In genomic region chr17:31060588-31061345, GRCm38 (mm10) we compare ENCODE assay signal across 8 mouse cellular contexts. TPM values are rescaled to one million over a fixed set of nuclear protein-coding genes. Genes with fewer than 3 reads are reported as not detected.
DNase-seq lines count a peak whose midpoint lies in the region; ATAC-seq and TF ChIP-seq lines count a peak whose summit lies in the region.

No protein-coding gene starts in this region.

- TF ChIP-seq CTCF in left cerebral cortex, adult 2 months (IDR thresholded peaks at IDR 0.05) = no peak

- no peak overlapping the region for H3K4me2 ChIP-seq in kidney, embryonic 14.5 days (replicated peaks; ENCODE audit: low read depth, low read length)

- H3K27ac ChIP-seq in left cerebral cortex, adult 2 months = peak overlapping the region; percentile 34; the same call in 1 of the 2 replicates
- peak overlapping the region; percentile 37; the same call in 1 of the 2 replicates for H3K27ac ChIP-seq in kidney, embryonic 14.5 days (ENCODE audit: low read depth, low read length)

- DNase-seq in left cerebral cortex, adult 2 months (ENCODE audit: extremely low spot score in 1 of 2, low spot score in 2 of 2) = no peak
- no peak for DNase-seq in left cerebral cortex, adult 11 months (ENCODE audit: low spot score)
- DNase-seq in heart, adult 11 months = peak; percentile 99
- DNase-seq in lung, postnatal 25 days (ENCODE audit: low spot score) = peak; percentile 78
- peak; percentile 67 for DNase-seq in thymus, postnatal 0 days (ENCODE audit: low spot score)
- DNase-seq in urinary bladder, adult 2 months (ENCODE audit: low spot score) = no peak
- no peak for DNase-seq in ovary, postnatal 36 days (ENCODE audit: low spot score)

- H3K4me1 ChIP-seq in kidney, embryonic 14.5 days (ENCODE audit: control insufficient read depth, insufficient read depth, low read length) = peaks cover 9% of the 10 kb centered on the region

- intact Hi-C loops in left cerebral cortex, adult 2 months (cut with DNase I) = no loop called here

- WGBS in kidney, embryonic 14.5 days = 68% methylated on average over 13 of the region's 13 CpGs

- H3K9ac ChIP-seq in kidney, embryonic 14.5 days (ENCODE audit: low read depth, low read length) = no peak overlapping the region

- peaks cover 30% of the 10 kb centered on the region for H3K27me3 ChIP-seq in kidney, embryonic 14.5 days (ENCODE audit: control insufficient read depth, insufficient read depth, low read length)

- H3K36me3 ChIP-seq in kidney, embryonic 14.5 days (ENCODE audit: control insufficient read depth, insufficient read depth, low read length) = no peaks in the 10 kb centered on the region

- peak overlapping the region; percentile 24 for H3K4me3 ChIP-seq in left cerebral cortex, adult 2 months
- no peak overlapping the region for H3K4me3 ChIP-seq in kidney, embryonic 14.5 days (ENCODE audit: low read length)

- H3K9me3 ChIP-seq in kidney, embryonic 14.5 days (ENCODE audit: control insufficient read depth, low read length) = no peaks in the 10 kb centered on the region

- ATAC-seq in kidney, embryonic 14.5 days (ENCODE audit: low FRiP score, low TSS enrichment) = no peak

RNA-seq across cellular contexts. Expression of gene Abcg1, which starts 3.3 kb away (rescaled TPM):
- 10 to 100 TPM; 76.5 to 77.6 TPM for total RNA-seq in left cerebral cortex, adult 2 months (2021)
- 4.0 and 5.4 TPM in 2 replicates for polyA plus RNA-seq in kidney, embryonic 14.5 days (2014; fragmentation: Nextera tagmentation; extraction: Ambion mirVana)
- polyA plus RNA-seq in thymus, postnatal 0 days (2015; fragmentation: Nextera tagmentation; extraction: Ambion mirVana) = 36.7 and 49.0 TPM in 2 replicates
- 7.4 and 9.9 TPM in 2 replicates for polyA plus RNA-seq in urinary bladder, adult 2 months (2012; rRNA removed)

Comparison
In these comparisons a context has a peak if more than half of its experiments do, and no peak if none do; other contexts are left out.
1. DNase-seq: peak in heart, adult 11 months (single experiment), lung, postnatal 25 days (single experiment) and thymus, postnatal 0 days (single experiment); none in left cerebral cortex, adult 2 months (0 of 2), left cerebral cortex, adult 11 months (single experiment), urinary bladder, adult 2 months (single experiment) and ovary, postnatal 36 days (single experiment).